Mouse (Mus musculus) thymus, adult 2 months (tissue): ENCODE results near the gene Elovl3.

Experiments
- CTCF ChIP-seq: fragments of 200-500 bp; IDR thresholded peaks from 2 replicates; pipeline ENCODE4 v1.5.1; 2012; ENCODE audit warnings: mild to moderate bottlenecking, control low read depth, low read length, moderate library complexity, borderline replicate concordance; ENCODE audit not compliant: control insufficient read depth, poor library complexity, insufficient read depth; ENCODE audit errors: extremely low read depth
- POLR2A ChIP-seq: fragments of 200-500 bp; IDR thresholded peaks from 2 replicates; pipeline ENCODE4 v1.6.1; 2012; ENCODE audit warnings: mild to moderate bottlenecking, low read length, control low read depth, moderate library complexity; ENCODE audit not compliant: control insufficient read depth, poor library complexity, insufficient read depth; ENCODE audit errors: extremely low read depth

DNA sequence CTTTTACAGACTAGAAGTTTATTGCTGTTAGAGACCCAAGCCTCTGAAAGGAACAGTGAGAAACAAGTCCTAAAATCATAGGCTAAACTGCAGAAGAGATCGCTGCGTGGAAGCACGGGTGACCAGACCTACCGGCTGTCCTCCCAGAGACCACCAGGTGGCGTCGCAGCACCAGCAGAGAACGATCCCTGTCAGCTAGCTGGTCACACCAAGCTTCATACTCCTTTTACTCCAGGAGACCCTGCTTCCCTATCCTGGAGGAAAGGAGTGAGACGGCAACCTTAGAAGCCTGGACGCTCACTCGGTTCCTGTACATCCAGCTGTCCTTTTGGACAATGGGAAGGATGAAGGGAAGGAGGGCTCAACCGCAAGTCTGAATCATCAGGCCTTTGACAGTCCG is 3.6 kb downstream of the Elovl3 start:
- TF ChIP-seq POLR2A, result no peak
- peak; percentile 93 for TF ChIP-seq CTCF
